Mouse (Mus musculus) CH12.LX (cell line): ENCODE results near the gene Mapkbp1. TPM values are rescaled to one million over a fixed set of nuclear protein-coding genes. Genes with fewer than 3 reads are reported as not detected.

Source experiments
- DNase-seq: peaks from one replicate; pipeline ENCODE4 v3.0.0-alpha.2; 2013; ENCODE audit errors: extremely low read depth
- H3K27ac ChIP-seq: 2 replicates; pipeline ENCODE4 v1.5.1; 2012; ENCODE audit warnings: low read depth, mild to moderate bottlenecking, control low read depth, moderate library complexity; ENCODE audit not compliant: insufficient read depth
- H3K27me3 ChIP-seq: replicated peaks from 2 replicates; pipeline ENCODE3; 2012; ENCODE audit warnings: inconsistent platforms
- H3K36me3 ChIP-seq, 2 experiments: replicated peaks in 1 of 2; 2 replicates each; pipeline versions ENCODE3 to v1.6.1; 2012; ENCODE audit warnings: inconsistent platforms in 1 of 2, low read length in 1 of 2, mild to moderate bottlenecking in 1 of 2, mixed read lengths in 1 of 2, moderate library complexity in 1 of 2; ENCODE audit not compliant: control insufficient read depth in 1 of 2, insufficient read depth in 1 of 2
- H3K4me1 ChIP-seq, 2 experiments: 2 replicates each; pipeline ENCODE4 v1.6.1; 2012; ENCODE audit warnings: inconsistent platforms in 1 of 2, moderate library complexity in 1 of 2; ENCODE audit not compliant: insufficient read depth in 2 of 2, control insufficient read depth in 1 of 2
- H3K4me2 ChIP-seq: 2 replicates; pipeline ENCODE4 v1.6.1; 2012; ENCODE audit warnings: low read depth, mild to moderate bottlenecking, control low read depth; ENCODE audit not compliant: poor library complexity, insufficient read depth, severe bottlenecking
- H3K4me3 ChIP-seq, 3 experiments: fragments of 150-350 bp in 1 of 3; sonication (generic) in 1 of 3; replicated peaks in 1 of 3; 2 replicates each; pipeline versions ENCODE3 to v1.5.1; 2011 to 2012; ENCODE audit warnings: low read depth in 2 of 3, low read length in 2 of 3, mild to moderate bottlenecking in 2 of 3, moderate library complexity in 2 of 3, control low read depth in 1 of 3, improper control_type of control experiment in 1 of 3, inconsistent platforms in 1 of 3, mixed read lengths in 1 of 3; ENCODE audit not compliant: poor library complexity in 1 of 3
- H3K79me2 ChIP-seq: replicated peaks from 2 replicates; pipeline ENCODE4 v1.6.1; 2012; ENCODE audit warnings: mild to moderate bottlenecking, moderate library complexity; ENCODE audit not compliant: control insufficient read depth, poor library complexity, insufficient read depth, severe bottlenecking; ENCODE audit errors: extremely low read depth
- H3K9ac ChIP-seq: 2 replicates; pipeline ENCODE4 v1.6.1; 2012; ENCODE audit warnings: low read depth, mild to moderate bottlenecking, control low read depth, moderate library complexity; ENCODE audit not compliant: insufficient read depth
- H3K9me3 ChIP-seq: replicated peaks from 2 replicates; pipeline ENCODE3; 2012; ENCODE audit warnings: low read length, inconsistent platforms, mixed read lengths
- BHLHE40 ChIP-seq: IDR thresholded peaks from 2 replicates; pipeline ENCODE4 v1.6.1; 2011; ENCODE audit warnings: mild to moderate bottlenecking, low read depth, low read length, improper control_type of control experiment
- CHD1 ChIP-seq: IDR thresholded peaks from 2 replicates; pipeline ENCODE4 v1.6.1; 2012; ENCODE audit warnings: low read depth, low read length, improper control_type of control experiment, inconsistent platforms
- ELF1 ChIP-seq: IDR thresholded peaks from 2 replicates; pipeline ENCODE4 v1.6.1; 2014; ENCODE audit warnings: low read depth, mild to moderate bottlenecking, inconsistent platforms, low read length, improper control_type of control experiment
- ETS1 ChIP-seq: conservative IDR thresholded peaks from 2 replicates; pipeline ENCODE4 v1.6.1; 2012; ENCODE audit warnings: low read depth, mild to moderate bottlenecking, inconsistent platforms, low read length, improper control_type of control experiment, moderate library complexity
- GABPA ChIP-seq: IDR thresholded peaks from 2 replicates; pipeline ENCODE4 v1.6.1; 2012; ENCODE audit warnings: low read depth, low read length, improper control_type of control experiment, inconsistent platforms; ENCODE audit not compliant: insufficient replicate concordance
- HCFC1 ChIP-seq: IDR thresholded peaks from 2 replicates; pipeline ENCODE4 v1.6.1; 2012; ENCODE audit warnings: low read depth, mild to moderate bottlenecking, inconsistent platforms, low read length, improper control_type of control experiment
- IRF4 ChIP-seq: IDR thresholded peaks from 2 replicates; pipeline ENCODE4 v1.6.1; 2014; ENCODE audit warnings: low read depth, mild to moderate bottlenecking, inconsistent platforms, low read length, improper control_type of control experiment
- JUN ChIP-seq: IDR thresholded peaks from 2 replicates; pipeline ENCODE4 v1.6.1; 2011; ENCODE audit warnings: low read depth, mild to moderate bottlenecking, low read length, improper control_type of control experiment, moderate library complexity; ENCODE audit not compliant: insufficient read depth
- MAFK ChIP-seq: IDR thresholded peaks from 2 replicates; pipeline ENCODE4 v1.6.1; 2011; ENCODE audit warnings: low read length, improper control_type of control experiment; ENCODE audit not compliant: insufficient replicate concordance
- MAX ChIP-seq: IDR thresholded peaks from 2 replicates; pipeline ENCODE4 v1.6.1; 2011; ENCODE audit warnings: low read length, improper control_type of control experiment
- MEF2A ChIP-seq: IDR thresholded peaks from 2 replicates; pipeline ENCODE4 v1.6.1; 2014; ENCODE audit warnings: low read depth, mild to moderate bottlenecking, inconsistent platforms, low read length, improper control_type of control experiment, borderline replicate concordance
- NRF1 ChIP-seq: IDR thresholded peaks from 2 replicates; pipeline ENCODE4 v1.6.1; 2014; ENCODE audit warnings: low read depth, mild to moderate bottlenecking, inconsistent platforms, low read length, improper control_type of control experiment, moderate library complexity
- PAX5 ChIP-seq: IDR thresholded peaks from 2 replicates; pipeline ENCODE4 v1.6.1; 2012; ENCODE audit warnings: low read length, inconsistent platforms, mixed read lengths
- RAD21 ChIP-seq: IDR thresholded peaks from 2 replicates; pipeline ENCODE4 v1.6.1; 2011; ENCODE audit warnings: low read depth, mild to moderate bottlenecking, low read length, improper control_type of control experiment, moderate library complexity
- RCOR1 ChIP-seq: conservative IDR thresholded peaks from 2 replicates; pipeline ENCODE4 v1.6.1; 2012; ENCODE audit warnings: low read depth, mild to moderate bottlenecking, inconsistent platforms, low read length, improper control_type of control experiment
- SIN3A ChIP-seq: IDR thresholded peaks from 2 replicates; pipeline ENCODE4 v1.6.1; 2012; ENCODE audit warnings: low read length, improper control_type of control experiment, inconsistent platforms
- SMC3 ChIP-seq: IDR thresholded peaks from 2 replicates; pipeline ENCODE4 v1.6.1; 2011; ENCODE audit warnings: low read depth, low read length, improper control_type of control experiment
- ZKSCAN1 ChIP-seq: IDR thresholded peaks from 2 replicates; pipeline ENCODE4 v1.6.1; 2012; ENCODE audit warnings: low read depth, inconsistent platforms, low read length, improper control_type of control experiment, borderline replicate concordance
- ZNF384 ChIP-seq: IDR thresholded peaks from 2 replicates; pipeline ENCODE4 v1.6.1; 2012; ENCODE audit warnings: low read depth, low read length, improper control_type of control experiment, inconsistent platforms
- dilution Hi-C: fragments of 300-500 bp; cut with MboI; formaldehyde crosslinking; loops from 2 replicates; pipeline ENCODE4 v1.14.3; 2020; ENCODE audit warnings: low sequenced_read_pairs; ENCODE audit not compliant: extremely low pct_unique_long_range_greater_than_20kb, extremely low pct_ligation_motif_present
- in situ Hi-C: fragments of 300-500 bp; cut with MboI; formaldehyde crosslinking; loops from 3 replicates; pipeline ENCODE4 v1.14.3; 2019; ENCODE audit warnings: low sequenced_read_pairs, low pct_ligation_motif_present, low pct_unique_long_range_greater_than_20kb, mixed read lengths
- polyA plus RNA-seq: library from polyadenylated mRNA; unstranded; fragments of >175 nt; gene quantifications from 2 replicates; pipeline ENCODE4 v1.2.1, GENCODE M21; 2012; ENCODE audit warnings: low read depth; ENCODE audit not compliant: insufficient read length
- total RNA-seq, 2 experiments: library from RNA; depleted of rRNA; stranded (reverse); fragments of 300-350 nt in 1 of 2; fragments of >200 nt in 1 of 2; gene quantifications; 2 replicates each; pipeline ENCODE4 v1.2.3; 2012 to 2014

The Mapkbp1 gene
- total and polyA plus RNA-seq, 3 experiments, result 1.9 to 7.0 (median 4.3) TPM

GRCm38 (mm10) chr2:120033726-120034125, 61.2 kb downstream of the Mapkbp1 start:
- H3K27me3 ChIP-seq, result no peaks in the 10 kb centered on the region
- TF ChIP-seq ELF1, result no peak
- TF ChIP-seq MEF2A, result no peak
- TF ChIP-seq HCFC1, result no peak
- TF ChIP-seq ETS1, result no peak
- H3K4me3 ChIP-seq, result no peak overlapping the region
- H3K9me3 ChIP-seq, result no peaks in the 10 kb centered on the region
- H3K27ac ChIP-seq, result no peak overlapping the region
- no peaks in the 10 kb centered on the region for H3K79me2 ChIP-seq
- dilution Hi-C loops, result no loop called here
- no peak overlapping the region for H3K4me2 ChIP-seq
- peaks cover 0 to 50% of the 10 kb centered on the region in 2 experiments; a peak in 2 of 4 replicates for H3K4me1 ChIP-seq
- no peak overlapping the region for H3K9ac ChIP-seq
- H3K36me3 ChIP-seq, result peaks cover 66 to 95% of the 10 kb centered on the region in 2 experiments
- no peak for DNase-seq
- in situ Hi-C loops, result no loop called here

DNA sequence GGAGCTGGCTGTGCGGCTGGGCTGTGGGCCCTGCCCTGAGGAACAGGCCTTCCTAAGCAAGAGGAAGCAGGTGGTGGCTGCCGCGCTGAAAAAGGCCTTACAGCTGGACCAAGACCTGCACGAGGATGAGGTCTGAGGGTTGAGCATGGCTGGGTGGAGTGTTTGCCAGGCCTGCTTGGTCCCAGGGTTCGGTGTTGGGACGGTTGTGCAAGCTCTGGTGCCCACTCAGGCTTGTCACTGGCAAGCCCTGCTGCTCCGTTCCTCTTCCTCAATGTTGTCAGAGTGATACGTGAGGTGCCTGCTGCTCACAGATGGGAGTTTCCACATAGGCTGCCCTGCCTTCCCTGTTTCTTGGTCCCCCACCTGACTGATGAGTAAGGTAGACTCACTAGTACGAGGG, 65.2 kb downstream of the Mapkbp1 start:
- Histone ChIP-seq H3K27me3 (no peaks in the 10 kb centered on the region), H3K9me3 (no peaks in the 10 kb centered on the region), H3K4me3 (no peak overlapping the region), H3K79me2 (no peaks in the 10 kb centered on the region), H3K36me3 (peaks cover 72 to 94% of the 10 kb centered on the region in 2 experiments), H3K9ac (no peak overlapping the region), H3K4me2 (no peak overlapping the region), H3K27ac (no peak overlapping the region), H3K4me1 (peaks cover 0 to 32% of the 10 kb centered on the region in 2 experiments; a peak in 2 of 4 replicates)
- peak; percentile 21 for DNase-seq
- in situ Hi-C loops, result no loop called here
- TF ChIP-seq NRF1 (no peak), SMC3 (no peak), PAX5 (no peak), ELF1 (no peak), MAX (no peak), MEF2A (no peak), SIN3A (no peak), ZKSCAN1 (no peak), RCOR1 (no peak), ETS1 (no peak), JUN (no peak), BHLHE40 (no peak), IRF4 (no peak), CHD1 (no peak), MAFK (no peak), RAD21 (no peak), GABPA (no peak), ZNF384 (no peak)
- dilution Hi-C loops, result no loop called here
